Mouse (Mus musculus) neural tube, embryonic 15.5 days (tissue): ENCODE results near the gene Myb. TPM values are rescaled to one million over a fixed set of nuclear protein-coding genes. Genes with fewer than 3 reads are reported as not detected.
A peak's percentile ranks its signal among the peaks of the same experiment; 100 is the strongest.

Source experiments
- ATAC-seq: fragments of 200-750 bp; cut with Nextera tagmentation; 2 replicates; pipeline ENCODE4 v1.8.0; 2017; ENCODE audit warnings: mild to moderate bottlenecking, moderate TSS enrichment, moderate library complexity; ENCODE audit not compliant: low FRiP score
- H3K27ac ChIP-seq: fragments of 300-500 bp; sonication (generic); replicated peaks from 2 replicates; pipeline ENCODE4 v1.5.1; 2015; ENCODE audit warnings: mild to moderate bottlenecking, inconsistent platforms
- H3K27me3 ChIP-seq: fragments of 300-500 bp; sonication (generic); replicated peaks from 2 replicates; pipeline ENCODE4 v1.6.1; 2015; ENCODE audit warnings: inconsistent platforms
- H3K36me3 ChIP-seq: fragments of 300-500 bp; sonication (generic); 2 replicates; pipeline ENCODE4 v1.6.1; 2015; ENCODE audit warnings: inconsistent platforms
- H3K4me1 ChIP-seq: fragments of 300-500 bp; sonication (generic); 2 replicates; pipeline ENCODE4 v1.6.1; 2015; ENCODE audit warnings: inconsistent platforms
- H3K4me2 ChIP-seq: fragments of 300-500 bp; sonication (generic); 2 replicates; pipeline ENCODE4 v1.6.1; 2015; ENCODE audit warnings: inconsistent platforms, mild to moderate bottlenecking, moderate library complexity
- H3K4me3 ChIP-seq: fragments of 300-500 bp; sonication (generic); replicated peaks from 2 replicates; pipeline ENCODE4 v1.5.1; 2015; ENCODE audit warnings: mild to moderate bottlenecking, inconsistent platforms
- H3K9ac ChIP-seq: fragments of 300-500 bp; sonication (generic); replicated peaks from 2 replicates; pipeline ENCODE4 v1.6.1; 2015; ENCODE audit warnings: mild to moderate bottlenecking, inconsistent platforms
- H3K9me3 ChIP-seq: fragments of 300-500 bp; sonication (generic); replicated peaks from 2 replicates; pipeline ENCODE4 v1.6.1; 2016; ENCODE audit warnings: inconsistent platforms
- WGBS: fragments of 180-500 bp; shearing (Covaris S2); methylation state at CpG from one replicate; pipeline ENCODE4 v1.1.7; 2015; ENCODE audit warnings: mixed read lengths; 5-methylcytosine and 5-hydroxymethylcytosine counted together
- polyA plus RNA-seq: library from polyadenylated mRNA; unstranded; fragments of >200 nt; fragmentation: Nextera tagmentation; extraction: Ambion mirVana; gene quantifications from 2 replicates; pipeline ENCODE4 v1.2.1, GENCODE M21; 2015

Gene Myb
- polyA plus RNA-seq, 1 experiment from 2014 or later, result 1.8 TPM

DNA sequence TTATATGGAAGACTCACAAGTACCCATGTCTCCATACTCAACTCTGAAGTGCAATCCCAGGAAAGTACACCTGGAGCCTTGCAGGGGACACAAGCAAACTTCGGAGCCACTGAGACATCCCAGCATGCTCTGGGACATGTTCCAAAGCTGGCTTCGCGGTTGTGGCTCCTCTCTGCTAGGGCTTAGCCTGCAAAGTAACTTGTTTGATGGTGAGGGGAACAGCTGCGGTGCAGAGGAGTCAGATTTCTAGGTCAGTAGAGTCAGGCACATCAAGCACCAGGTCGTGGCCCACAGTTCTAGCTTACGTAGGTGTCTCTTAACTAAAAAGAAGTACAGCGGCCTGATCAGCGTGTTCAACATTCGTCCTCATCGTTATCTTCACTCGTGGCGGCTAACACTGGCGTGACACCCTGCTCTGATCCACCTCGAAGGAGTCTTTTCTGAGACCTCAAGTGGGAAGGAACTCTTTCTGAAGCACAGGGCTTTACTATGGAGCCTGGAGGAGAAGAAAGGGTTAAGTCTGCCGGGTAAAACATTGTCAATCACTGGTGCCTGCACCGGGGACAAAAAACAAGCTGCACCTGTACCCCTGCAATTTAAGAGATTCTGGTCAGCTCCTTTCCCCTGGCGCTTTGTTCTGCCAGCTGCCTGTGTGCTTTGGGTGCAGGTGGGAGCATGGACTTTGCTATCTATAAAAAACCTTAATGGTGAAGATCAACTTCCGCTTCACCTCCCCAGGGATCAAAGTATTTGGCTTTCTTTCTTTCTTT lies 68.1 kb downstream of the Myb start:
- no peaks in the 10 kb centered on the region for H3K27me3 ChIP-seq
- H3K36me3 ChIP-seq, result no peaks in the 10 kb centered on the region

DNA sequence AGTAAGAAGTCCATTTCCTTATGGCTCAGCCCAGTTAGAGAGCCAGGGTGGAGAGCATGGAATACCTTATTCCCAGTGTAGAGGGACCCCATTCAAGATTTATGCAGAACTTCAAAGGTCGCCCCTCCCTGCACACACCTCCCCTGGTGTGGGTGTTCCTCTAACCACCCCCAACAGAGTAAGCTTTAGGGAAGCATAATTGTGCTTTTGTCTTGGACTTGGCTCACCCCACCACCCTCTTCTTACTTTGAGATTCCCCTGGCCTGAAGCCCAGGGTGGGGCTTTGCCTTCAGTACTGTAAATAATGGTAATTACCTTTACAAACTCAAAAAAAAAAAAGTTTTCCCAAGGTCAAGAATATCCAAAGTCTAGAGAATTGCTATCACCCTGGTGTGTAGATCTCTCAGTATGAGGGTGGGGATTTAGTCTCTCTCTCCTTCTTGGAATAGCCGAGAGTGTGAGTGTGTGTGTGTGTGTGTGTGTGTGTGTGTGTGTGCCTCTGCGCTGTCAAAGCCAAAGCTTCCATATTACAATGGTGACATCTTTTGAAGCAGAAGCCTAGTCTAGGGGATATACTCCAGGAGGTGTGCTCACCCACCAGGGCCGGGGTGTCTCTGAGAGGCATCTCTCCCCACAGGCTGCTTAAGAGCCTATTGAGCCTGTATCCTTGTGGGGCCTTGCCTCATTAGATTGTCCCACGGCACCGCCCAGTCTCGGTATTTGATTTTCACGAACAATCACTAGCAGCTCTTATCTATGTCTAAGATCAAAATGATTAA lies 69.7 kb downstream of the Myb start:
- Histone ChIP-seq H3K9me3 (no peaks in the 10 kb centered on the region), H3K27me3 (no peaks in the 10 kb centered on the region), H3K4me1 (no peaks in the 10 kb centered on the region), H3K4me2 (no peak overlapping the region), H3K9ac (no peak overlapping the region), H3K36me3 (no peaks in the 10 kb centered on the region), H3K4me3 (no peak overlapping the region), H3K27ac (no peak overlapping the region)
- 79% methylated on average over 8 of the region's 8 CpGs for WGBS
- ATAC-seq, result no peak

More for the DNA sequence above, 68.1 kb downstream of the Myb start:
- no peak for ATAC-seq
- Histone ChIP-seq H3K27ac (no peak overlapping the region), H3K4me1 (no peaks in the 10 kb centered on the region), H3K9me3 (no peaks in the 10 kb centered on the region), H3K4me2 (no peak overlapping the region), H3K9ac (no peak overlapping the region), H3K4me3 (no peak overlapping the region)
- 64% methylated on average over 18 of the region's 18 CpGs for WGBS

DNA sequence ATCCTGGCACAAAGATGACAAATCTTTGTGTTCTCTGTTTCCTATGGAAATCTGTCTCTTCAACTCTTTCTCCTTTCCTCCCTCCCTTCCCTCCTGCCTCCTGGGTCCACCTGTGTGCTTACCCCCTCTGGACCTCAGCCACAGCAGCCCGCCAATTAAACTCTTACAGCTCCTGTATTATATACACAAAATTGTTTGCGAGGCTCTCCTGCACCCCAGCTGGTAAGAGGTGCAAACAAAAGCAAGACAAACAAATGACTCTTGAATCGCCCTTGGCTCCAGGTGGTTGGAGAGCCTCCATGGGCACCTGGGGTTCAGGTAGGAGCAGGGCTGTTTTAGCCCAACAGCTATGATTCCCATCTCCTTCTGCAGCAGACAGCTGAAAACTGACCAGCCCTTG lies 71.2 kb downstream of the Myb start:
- H3K4me2 ChIP-seq, result no peak overlapping the region
- H3K9ac ChIP-seq, result no peak overlapping the region
- no peaks in the 10 kb centered on the region for H3K9me3 ChIP-seq
- 89% methylated on average over 3 of the region's 3 CpGs for WGBS
- no peaks in the 10 kb centered on the region for H3K4me1 ChIP-seq
- no peaks in the 10 kb centered on the region for H3K36me3 ChIP-seq
- no peak overlapping the region for H3K27ac ChIP-seq
- H3K27me3 ChIP-seq, result no peaks in the 10 kb centered on the region
- ATAC-seq, result no peak
- H3K4me3 ChIP-seq, result no peak overlapping the region

DNA sequence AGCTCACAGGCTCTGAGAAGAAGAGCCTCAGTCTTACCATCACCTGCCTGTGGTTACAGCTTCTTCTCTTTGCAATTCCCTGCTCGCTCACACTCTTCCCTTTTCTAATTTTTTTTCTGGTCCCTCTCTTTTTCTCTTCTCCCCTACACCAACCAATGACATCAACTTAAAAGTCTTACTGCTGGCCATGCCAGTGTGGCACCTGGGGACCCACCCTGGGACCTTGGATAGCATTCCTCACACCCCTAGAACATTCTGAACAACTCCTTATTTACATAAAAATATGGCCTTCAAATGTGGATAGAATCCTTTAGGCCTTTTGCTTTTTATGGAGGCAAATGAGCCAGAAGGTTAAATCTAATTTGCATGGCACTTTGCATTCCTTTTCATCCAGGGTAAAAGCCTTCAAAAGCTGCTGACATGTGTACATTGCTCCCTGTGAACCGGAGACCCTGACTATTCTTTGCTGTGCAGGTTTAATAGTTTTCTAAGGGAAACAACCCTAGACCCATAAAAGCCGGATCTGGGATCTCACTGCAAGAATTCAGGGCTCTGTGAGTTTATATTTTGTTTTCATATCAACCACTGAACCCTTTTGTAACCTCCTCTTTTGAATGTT lies 73.1 kb downstream of the Myb start:
- 24% methylated on average over 3 of the region's 3 CpGs for WGBS
- no peaks in the 10 kb centered on the region for H3K36me3 ChIP-seq
- H3K4me3 ChIP-seq, result no peak overlapping the region
- no peak for ATAC-seq
- no peaks in the 10 kb centered on the region for H3K9me3 ChIP-seq
- no peaks in the 10 kb centered on the region for H3K4me1 ChIP-seq
- no peak overlapping the region for H3K27ac ChIP-seq
- no peak overlapping the region for H3K9ac ChIP-seq
- no peaks in the 10 kb centered on the region for H3K27me3 ChIP-seq
- no peak overlapping the region for H3K4me2 ChIP-seq

DNA sequence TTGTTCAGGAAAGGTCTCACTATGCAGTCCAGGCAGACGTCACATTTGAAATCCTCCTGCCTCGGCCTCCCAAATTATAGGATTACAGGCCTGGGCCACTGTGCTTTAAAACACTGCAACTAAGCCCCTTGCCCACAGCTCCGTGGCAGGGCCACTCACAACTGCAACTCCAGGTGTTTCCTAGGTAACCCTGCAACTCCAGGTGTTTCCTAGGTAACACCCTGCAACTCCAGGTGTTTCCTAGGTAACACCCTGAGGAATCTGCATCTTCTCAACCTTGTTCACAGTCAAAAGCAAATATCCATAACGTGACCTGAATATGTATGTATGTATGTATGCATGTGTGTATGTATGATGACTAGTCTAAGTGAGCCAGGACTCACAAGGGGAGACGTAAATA lies 75.7 kb downstream of the Myb start:
- no peak for ATAC-seq
- no peaks in the 10 kb centered on the region for H3K27me3 ChIP-seq
- no peak overlapping the region for H3K4me2 ChIP-seq
- H3K9ac ChIP-seq, result no peak overlapping the region
- no peak overlapping the region for H3K27ac ChIP-seq
- H3K4me3 ChIP-seq, result no peak overlapping the region
- peaks cover 4% of the 10 kb centered on the region for H3K36me3 ChIP-seq
- WGBS, result 84% methylated on average over 5 of the region's 5 CpGs
- no peaks in the 10 kb centered on the region for H3K4me1 ChIP-seq
- H3K9me3 ChIP-seq, result no peaks in the 10 kb centered on the region

DNA sequence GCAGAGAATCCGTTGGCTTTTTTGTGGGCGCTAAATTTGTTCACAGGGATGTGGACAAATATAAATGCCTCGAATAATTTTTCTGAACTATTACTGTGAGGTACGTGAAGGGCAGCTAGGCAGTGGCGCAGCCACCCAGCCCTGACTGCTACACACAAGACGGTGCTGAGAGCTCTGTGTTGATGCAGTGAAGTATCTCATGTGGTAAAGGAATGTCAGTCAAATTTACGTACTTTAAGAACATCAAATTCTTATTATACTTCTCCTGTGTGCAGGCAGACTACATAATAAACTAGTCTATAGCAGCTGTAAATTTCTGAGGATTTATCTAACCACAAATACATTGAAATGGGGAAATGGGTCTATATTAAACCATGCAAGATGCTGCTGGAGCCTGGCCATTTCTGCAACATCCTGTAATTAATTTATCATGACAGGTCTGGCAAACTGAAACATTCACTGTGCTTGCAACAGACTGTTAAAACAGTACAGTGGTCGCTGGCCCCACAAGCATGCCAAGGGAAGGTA lies 77.3 kb downstream of the Myb start:
- no peak overlapping the region for H3K27ac ChIP-seq
- peak; percentile 50; the same call in 1 of the 2 replicates for ATAC-seq
- WGBS, result 53% methylated on average over 8 of the region's 8 CpGs
- H3K4me1 ChIP-seq, result no peaks in the 10 kb centered on the region
- no peaks in the 10 kb centered on the region for H3K27me3 ChIP-seq
- H3K36me3 ChIP-seq, result peaks cover 7% of the 10 kb centered on the region
- H3K9ac ChIP-seq, result no peak overlapping the region
- H3K9me3 ChIP-seq, result no peaks in the 10 kb centered on the region
- H3K4me3 ChIP-seq, result no peak overlapping the region
- no peak overlapping the region for H3K4me2 ChIP-seq

DNA sequence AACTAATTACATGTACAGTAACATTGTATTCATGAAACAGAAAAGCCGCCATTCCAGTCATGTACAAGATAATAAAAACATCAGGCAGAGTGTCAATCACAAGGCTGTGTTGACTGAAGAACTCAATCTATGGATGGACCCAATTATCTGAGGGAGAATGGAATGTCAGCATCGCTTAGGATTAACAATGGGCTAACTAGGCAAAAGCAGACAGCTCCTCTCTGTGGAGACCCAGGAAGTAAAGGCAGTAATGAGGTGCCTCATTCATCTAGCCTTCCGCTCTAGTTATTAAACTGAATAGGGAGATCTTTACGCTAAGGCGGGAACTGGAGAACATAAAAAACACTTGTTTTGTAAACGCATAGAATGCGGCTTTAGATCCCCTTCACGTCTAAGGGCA lies 78.3 kb downstream of the Myb start:
- H3K27me3 ChIP-seq, result no peaks in the 10 kb centered on the region
- H3K4me1 ChIP-seq, result no peaks in the 10 kb centered on the region
- peaks cover 12% of the 10 kb centered on the region for H3K36me3 ChIP-seq
- H3K9ac ChIP-seq, result no peak overlapping the region
- H3K4me2 ChIP-seq, result no peak overlapping the region
- no peak overlapping the region for H3K4me3 ChIP-seq
- H3K27ac ChIP-seq, result no peak overlapping the region
- 11% methylated on average over 8 of the region's 8 CpGs for WGBS
- ATAC-seq, result no peak
- H3K9me3 ChIP-seq, result no peaks in the 10 kb centered on the region

DNA sequence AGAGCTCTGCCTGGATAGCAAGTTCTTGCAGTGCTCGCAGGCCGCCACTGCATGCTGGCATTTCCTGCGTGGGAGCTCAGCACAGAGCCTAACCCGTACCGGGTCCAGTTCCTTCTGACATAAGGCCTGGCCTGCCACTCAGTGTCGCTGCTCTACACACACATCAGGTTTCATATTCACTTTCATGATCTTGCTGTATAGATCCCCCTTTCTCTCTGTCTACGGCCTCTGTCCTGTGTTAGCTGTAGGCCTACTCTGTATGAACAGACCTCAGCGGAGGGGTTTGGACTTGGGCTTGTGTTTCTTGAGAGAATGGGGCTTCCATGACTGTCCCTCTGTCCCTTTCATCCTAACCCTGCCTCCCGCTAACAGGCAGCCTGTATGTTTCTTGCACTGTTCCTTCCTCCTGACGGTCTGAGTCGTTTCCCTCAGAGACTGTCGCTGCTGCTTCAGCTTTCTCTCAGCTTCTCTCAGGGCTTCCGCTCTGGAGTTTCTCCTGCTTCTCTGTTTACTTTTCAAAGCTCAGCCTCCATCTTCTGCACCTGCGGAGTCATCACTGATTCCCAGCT lies 83.5 kb downstream of the Myb start:
- no peak overlapping the region for H3K4me3 ChIP-seq
- no peaks in the 10 kb centered on the region for H3K4me1 ChIP-seq
- no peak for ATAC-seq
- no peaks in the 10 kb centered on the region for H3K27me3 ChIP-seq
- 74% methylated on average over 14 of the region's 14 CpGs for WGBS
- H3K36me3 ChIP-seq, result peaks cover 38% of the 10 kb centered on the region
- H3K9ac ChIP-seq, result no peak overlapping the region
- no peaks in the 10 kb centered on the region for H3K9me3 ChIP-seq
- H3K27ac ChIP-seq, result no peak overlapping the region
- no peak overlapping the region for H3K4me2 ChIP-seq

DNA sequence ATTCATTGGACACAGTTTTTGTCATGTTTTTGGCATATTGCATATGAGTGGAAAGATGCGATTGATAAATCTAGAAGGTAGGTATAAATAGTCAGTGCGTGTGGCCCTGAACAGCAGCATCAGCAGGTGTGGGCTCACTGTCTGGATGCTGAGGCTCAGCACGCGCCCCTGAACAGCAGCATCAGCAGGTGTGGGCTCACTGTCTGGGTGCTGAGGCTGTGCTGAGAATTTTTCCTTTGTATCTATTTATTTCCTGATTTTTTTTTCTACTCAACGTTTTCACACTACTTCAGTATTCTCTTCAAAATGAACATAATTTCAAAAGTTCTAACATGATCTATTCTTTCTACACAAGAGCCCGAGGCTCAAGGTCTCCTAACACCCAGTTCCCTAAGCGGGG lies 84.1 kb downstream of the Myb start:
- Histone ChIP-seq H3K9ac (no peak overlapping the region), H3K9me3 (no peaks in the 10 kb centered on the region), H3K4me3 (no peak overlapping the region), H3K4me2 (no peak overlapping the region), H3K36me3 (peaks cover 38% of the 10 kb centered on the region), H3K27ac (no peak overlapping the region), H3K4me1 (no peaks in the 10 kb centered on the region), H3K27me3 (no peaks in the 10 kb centered on the region)
- ATAC-seq, result no peak
- 92% methylated on average over 7 of the region's 7 CpGs for WGBS

DNA sequence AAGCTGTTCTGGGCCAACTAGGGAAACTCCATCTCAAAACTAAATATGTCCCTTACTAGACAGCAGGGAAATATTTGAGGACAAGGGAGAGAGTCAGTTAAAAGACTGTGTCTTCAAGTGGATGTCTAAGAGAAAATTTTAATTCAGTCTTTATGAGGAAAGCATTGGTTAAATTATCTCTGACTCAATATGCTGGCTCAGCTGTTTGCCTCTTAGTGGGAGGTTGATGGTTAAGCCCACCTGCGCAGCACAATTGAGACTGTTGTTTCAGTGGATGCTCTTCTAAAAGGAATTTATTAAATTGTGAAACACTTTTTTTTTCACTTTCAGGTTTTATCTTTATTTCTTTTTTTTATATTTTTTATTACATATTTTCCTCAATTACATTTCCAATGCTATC lies 84.6 kb downstream of the Myb start:
- Histone ChIP-seq H3K4me1 (no peaks in the 10 kb centered on the region), H3K4me2 (no peak overlapping the region), H3K27me3 (no peaks in the 10 kb centered on the region), H3K9ac (no peak overlapping the region), H3K9me3 (no peaks in the 10 kb centered on the region), H3K4me3 (no peak overlapping the region), H3K27ac (no peak overlapping the region), H3K36me3 (peaks cover 38% of the 10 kb centered on the region)
- ATAC-seq, result no peak
- 92% methylated on average over 1 of the region's 1 CpGs for WGBS
